ENCODE assay signal across 11 mouse cellular contexts in the genomic region with DNA sequence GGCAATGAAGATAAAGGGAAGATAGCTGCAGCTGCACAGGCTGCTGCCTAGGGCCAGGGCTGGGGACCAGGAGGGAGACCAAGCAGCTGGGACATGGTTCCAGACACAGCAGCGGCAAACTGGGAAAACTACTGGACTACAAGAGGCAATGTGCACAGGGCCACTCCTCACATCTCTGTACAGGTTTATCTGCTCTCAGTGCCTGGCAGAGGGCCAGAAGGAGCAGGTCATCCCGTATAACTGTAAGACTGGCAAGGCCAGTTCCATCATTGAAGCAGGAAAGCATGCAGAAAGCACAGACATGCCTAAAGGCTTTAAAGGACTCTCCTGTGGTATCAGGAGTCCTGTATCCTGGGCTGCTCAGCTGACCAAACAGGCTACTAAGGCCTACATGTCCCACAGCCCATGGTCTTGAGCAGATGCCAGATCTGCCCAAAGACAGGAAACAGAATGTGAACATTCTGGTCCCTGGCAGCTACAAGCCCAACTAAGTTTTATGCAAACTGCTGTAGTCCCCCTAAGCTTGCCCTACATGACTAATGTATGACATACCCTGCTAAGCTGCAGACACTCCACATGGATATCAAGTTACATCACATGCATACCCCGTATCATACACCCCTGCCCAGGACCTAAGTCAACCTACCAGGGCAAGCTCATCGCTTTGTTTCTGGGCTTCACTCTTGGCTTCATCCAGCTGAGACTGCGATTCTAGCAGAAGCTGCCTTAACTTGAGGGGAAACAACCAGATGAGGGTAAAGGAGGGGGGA. TPM values are rescaled to one million over a fixed set of nuclear protein-coding genes. Genes with fewer than 3 reads are reported as not detected.
DNase-seq lines count a peak whose midpoint lies in the region; ATAC-seq lines count a peak whose summit lies in the region.
"Had no signal": no experiment of that assay in that cellular context is flagged by ENCODE, and none has a peak within 500 bp of the region (broad histone marks: within the 10 kb centered on the region; RNA-seq: fewer than 3 reads in every experiment).

No protein-coding gene starts in this region.

- peak; percentile 47 to 52; a peak in 2 of 4 replicates for ATAC-seq in hematopoietic stem cell, adult 5-6 weeks (replicated peaks in 1 of 2; ENCODE audit: insufficient read depth in 1 of 2, low FRiP score in 2 of 2, low TSS enrichment in 1 of 2, low read depth in 1 of 2, poor library complexity in 2 of 2, severe bottlenecking in 2 of 2)
- no peak for ATAC-seq in midbrain, embryonic 13.5 days
- ATAC-seq in hindbrain, embryonic 11.5 days (ENCODE audit: low FRiP score), result no peak

- no peak overlapping the region for H3K27ac ChIP-seq in midbrain, embryonic 13.5 days
- H3K27ac ChIP-seq in hindbrain, embryonic 11.5 days (ENCODE audit: low read depth, low read length), result no peak overlapping the region
- H3K27ac ChIP-seq: liver, embryonic 14.5 days; midbrain, embryonic 12.5 days; neural tube, embryonic 15.5 days had no signal

- no peak overlapping the region for H3K9ac ChIP-seq in midbrain, embryonic 13.5 days (replicated peaks)
- no peak overlapping the region for H3K9ac ChIP-seq in hindbrain, embryonic 11.5 days (ENCODE audit: low read depth, low read length)
- H3K9ac ChIP-seq: liver, embryonic 14.5 days; midbrain, embryonic 12.5 days; neural tube, embryonic 15.5 days had no signal

- peaks cover 96% of the 10 kb centered on the region for H3K36me3 ChIP-seq in midbrain, embryonic 13.5 days
- H3K36me3 ChIP-seq in hindbrain, embryonic 11.5 days (ENCODE audit: control insufficient read depth, insufficient read depth, low read length), result peaks cover 3% of the 10 kb centered on the region; the same call in 1 of the 2 replicates

- no peaks in the 10 kb centered on the region for H3K27me3 ChIP-seq in midbrain, embryonic 13.5 days
- H3K27me3 ChIP-seq in hindbrain, embryonic 11.5 days (ENCODE audit: control insufficient read depth, insufficient read depth, low read length), result no peaks in the 10 kb centered on the region
- H3K27me3 ChIP-seq: midbrain, embryonic 12.5 days; neural tube, embryonic 15.5 days had no signal

- peak; percentile 35 to 67 for DNase-seq in kidney, postnatal 36 days
- no peak for DNase-seq in kidney, adult 11 months
- peak; percentile 69 for DNase-seq in NIH3T3 (ENCODE audit: low read depth)
- DNase-seq in adrenal gland, postnatal 36 days, result peak; percentile 44 to 59
- DNase-seq in hindbrain, embryonic 11.5 days (ENCODE audit: low spot score), result no peak
- DNase-seq: thymus, postnatal 14 days had no signal

- no peaks in the 10 kb centered on the region for H3K4me1 ChIP-seq in midbrain, embryonic 13.5 days (replicated peaks)
- H3K4me1 ChIP-seq in hindbrain, embryonic 11.5 days (replicated peaks; ENCODE audit: control insufficient read depth, insufficient read depth, low read length), result no peaks in the 10 kb centered on the region
- H3K4me1 ChIP-seq: midbrain, embryonic 12.5 days; neural tube, embryonic 15.5 days had no signal

- no peak overlapping the region for H3K4me3 ChIP-seq in midbrain, embryonic 13.5 days (replicated peaks)
- no peak overlapping the region for H3K4me3 ChIP-seq in hindbrain, embryonic 11.5 days (ENCODE audit: low read depth, low read length)
- H3K4me3 ChIP-seq: midbrain, embryonic 12.5 days; neural tube, embryonic 15.5 days had no signal

- H3K4me2 ChIP-seq in midbrain, embryonic 13.5 days (replicated peaks), result no peak overlapping the region
- no peak overlapping the region for H3K4me2 ChIP-seq in hindbrain, embryonic 11.5 days (replicated peaks; ENCODE audit: low read depth, low read length)
- H3K4me2 ChIP-seq: midbrain, embryonic 12.5 days; neural tube, embryonic 15.5 days had no signal

- H3K9me3 ChIP-seq in midbrain, embryonic 13.5 days, result no peaks in the 10 kb centered on the region
- H3K9me3 ChIP-seq in hindbrain, embryonic 11.5 days (ENCODE audit: control insufficient read depth, low read length), result no peaks in the 10 kb centered on the region
- H3K9me3 ChIP-seq: midbrain, embryonic 12.5 days; neural tube, embryonic 15.5 days had no signal

- 94% methylated on average over 5 of the region's 5 CpGs for WGBS in midbrain, embryonic 13.5 days
- WGBS in hindbrain, embryonic 11.5 days, result 88% methylated on average over 5 of the region's 5 CpGs

RNA-seq across cellular contexts. Expression of gene Dstn, which starts 36.6 kb away (rescaled TPM):
- 100 to 1,000 TPM; 227 to 300 TPM for total RNA-seq in adrenal gland, postnatal 36 days (2021)
- 133 and 204 TPM in 2 replicates for total RNA-seq in hematopoietic stem cell, adult 5-6 weeks (2017)
- 396 and 425 TPM in 2 replicates for polyA plus RNA-seq in midbrain, embryonic 13.5 days (2015; fragmentation: Nextera tagmentation; extraction: Ambion mirVana)
- 440 and 458 TPM in 2 replicates for polyA plus RNA-seq in hindbrain, embryonic 11.5 days (2014; fragmentation: Nextera tagmentation; extraction: Ambion mirVana)

RNA-seq across cellular contexts. Expression of gene Rrbp1, which starts 59.3 kb away (rescaled TPM):
- 100 to 1,000 TPM; 191 to 209 TPM for total RNA-seq in adrenal gland, postnatal 36 days (2021)
- total RNA-seq in hematopoietic stem cell, adult 5-6 weeks (2017), result 131 and 169 TPM in 2 replicates
- 28.2 and 33.5 TPM in 2 replicates for polyA plus RNA-seq in midbrain, embryonic 13.5 days (2015; fragmentation: Nextera tagmentation; extraction: Ambion mirVana)
- 41.6 and 63.9 TPM in 2 replicates for polyA plus RNA-seq in hindbrain, embryonic 11.5 days (2014; fragmentation: Nextera tagmentation; extraction: Ambion mirVana)

Comparison
In these comparisons a context has a peak if more than half of its experiments do, and no peak if none do; other contexts are left out.
1. DNase-seq: peak in kidney, postnatal 36 days (2 of 2), NIH3T3 (single experiment) and adrenal gland, postnatal 36 days (2 of 2); none in kidney, adult 11 months (single experiment) and hindbrain, embryonic 11.5 days (single experiment).
2. ATAC-seq: peak in hematopoietic stem cell, adult 5-6 weeks (2 of 2); none in midbrain, embryonic 13.5 days (single experiment) and hindbrain, embryonic 11.5 days (single experiment).